Mouse (Mus musculus) liver, embryonic 15.5 days (tissue): ENCODE measurements around the gene Kazald1. TPM values are rescaled to one million over a fixed set of nuclear protein-coding genes. Genes with fewer than 3 reads are reported as not detected.

Experiments used
- ATAC-seq: fragments of 200-750 bp; cut with Nextera tagmentation; 2 replicates; pipeline ENCODE4 v1.8.0; 2017; ENCODE audit warnings: moderate number of reproducible peaks, mild to moderate bottlenecking, moderate library complexity; ENCODE audit not compliant: insufficient read depth
- H3K27ac ChIP-seq: fragments of 300-500 bp; sonication (generic); replicated peaks from 2 replicates; pipeline ENCODE4 v1.5.1; 2015; ENCODE audit warnings: mild to moderate bottlenecking, inconsistent platforms
- H3K27me3 ChIP-seq: fragments of 300-500 bp; sonication (generic); 2 replicates; pipeline ENCODE4 v1.6.1; 2015; ENCODE audit warnings: mild to moderate bottlenecking, inconsistent platforms
- H3K36me3 ChIP-seq: fragments of 300-500 bp; sonication (generic); replicated peaks from 2 replicates; pipeline ENCODE4 v1.6.1; 2015; ENCODE audit warnings: moderate library complexity, mild to moderate bottlenecking, inconsistent platforms
- H3K4me1 ChIP-seq: fragments of 300-500 bp; sonication (generic); replicated peaks from 2 replicates; pipeline ENCODE4 v1.6.1; 2015; ENCODE audit warnings: inconsistent platforms
- H3K4me2 ChIP-seq: fragments of 300-500 bp; sonication (generic); 2 replicates; pipeline ENCODE4 v1.6.1; 2015; ENCODE audit warnings: moderate library complexity, mild to moderate bottlenecking, inconsistent platforms
- H3K4me3 ChIP-seq: fragments of 300-500 bp; sonication (generic); replicated peaks from 2 replicates; pipeline ENCODE4 v1.5.1; 2015; ENCODE audit warnings: mild to moderate bottlenecking, inconsistent platforms
- H3K9ac ChIP-seq: fragments of 300-500 bp; sonication (generic); 2 replicates; pipeline ENCODE4 v1.6.1; 2015; ENCODE audit warnings: moderate library complexity, mild to moderate bottlenecking, inconsistent platforms
- H3K9me3 ChIP-seq: fragments of 300-500 bp; sonication (generic); replicated peaks from 2 replicates; pipeline ENCODE4 v1.6.1; 2016; ENCODE audit warnings: inconsistent platforms
- WGBS: fragments of 180-500 bp; shearing (Covaris S2); methylation state at CpG from one replicate; pipeline ENCODE4 v1.1.7; 2015; ENCODE audit warnings: mixed read lengths; ENCODE audit not compliant: insufficient replicate concordance; 5-methylcytosine and 5-hydroxymethylcytosine counted together
- polyA plus RNA-seq: library from polyadenylated mRNA; unstranded; fragments of >200 nt; fragmentation: Nextera tagmentation; extraction: Ambion mirVana; gene quantifications from 2 replicates; pipeline ENCODE4 v1.2.1, GENCODE M21; 2015

Gene Kazald1
- polyA plus RNA-seq, 1 experiment from 2014 or later, result 0.32 TPM

DNA sequence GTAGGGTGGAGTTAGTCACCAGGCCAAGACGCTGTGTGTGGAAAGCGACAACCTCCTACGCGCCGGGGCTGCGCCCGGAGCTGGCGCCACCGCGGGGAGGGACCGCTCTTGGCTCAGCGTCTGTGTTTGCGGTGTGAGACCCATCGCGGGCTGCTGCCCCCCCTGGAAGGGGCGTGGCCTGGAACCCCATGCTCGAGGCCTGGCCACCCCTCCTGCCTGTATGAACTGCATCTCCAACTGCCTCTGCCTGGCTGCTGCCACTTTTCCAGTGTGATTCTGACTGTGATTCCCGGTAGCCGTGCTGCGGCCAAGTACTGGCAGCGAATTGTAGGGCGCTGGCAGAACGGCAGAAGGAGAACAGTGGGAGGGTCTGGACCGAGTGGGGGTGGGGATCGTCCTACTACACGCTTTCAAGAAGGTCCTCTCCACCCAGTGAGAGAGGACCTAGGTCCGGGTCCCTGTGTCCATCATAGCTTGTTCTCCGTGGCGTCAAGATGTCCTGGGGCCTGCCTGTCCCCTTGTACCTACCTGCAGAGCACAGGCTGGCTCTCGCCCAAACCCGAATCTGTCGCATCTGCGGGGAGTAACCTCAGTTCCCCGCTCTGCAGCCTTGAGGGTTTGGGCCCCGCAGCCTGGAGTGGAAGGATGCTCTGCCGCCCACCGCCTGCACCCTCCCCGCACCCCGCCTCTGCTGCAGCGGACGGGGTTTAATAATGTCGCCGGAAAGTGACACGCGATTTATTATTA, 4.9 kb downstream of the Kazald1 start:
- no peak overlapping the region for H3K9ac ChIP-seq
- H3K4me3 ChIP-seq, result peak overlapping the region; percentile 21
- ATAC-seq, result no peak
- H3K27ac ChIP-seq, result no peak overlapping the region
- peaks cover 53% of the 10 kb centered on the region for H3K4me1 ChIP-seq
- peak overlapping the region; percentile 53 for H3K4me2 ChIP-seq
- H3K27me3 ChIP-seq, result peaks cover 98% of the 10 kb centered on the region
- H3K9me3 ChIP-seq, result no peaks in the 10 kb centered on the region
- H3K36me3 ChIP-seq, result no peaks in the 10 kb centered on the region
- under 1% methylated on average over 45 of the region's 45 CpGs for WGBS

GRCm38 (mm10) chr19:45080711-45081110, 5.7 kb downstream of the Kazald1 start:
- H3K9ac ChIP-seq, result no peak overlapping the region
- H3K4me2 ChIP-seq, result peak overlapping the region; percentile 53
- H3K9me3 ChIP-seq, result no peaks in the 10 kb centered on the region
- H3K36me3 ChIP-seq, result no peaks in the 10 kb centered on the region
- no peak overlapping the region for H3K27ac ChIP-seq
- WGBS, result 3% methylated on average over 17 of the region's 17 CpGs
- peaks cover 46% of the 10 kb centered on the region for H3K4me1 ChIP-seq
- peak overlapping the region; percentile 21 for H3K4me3 ChIP-seq
- peaks cover 100% of the 10 kb centered on the region for H3K27me3 ChIP-seq
- no peak for ATAC-seq

- H3K4me1 ChIP-seq, result peaks cover 40% of the 10 kb centered on the region
- peaks cover 100% of the 10 kb centered on the region for H3K27me3 ChIP-seq
- H3K27ac ChIP-seq, result no peak overlapping the region
- H3K4me2 ChIP-seq, result no peak overlapping the region
- ATAC-seq, result no peak
- H3K9ac ChIP-seq, result no peak overlapping the region
- no peaks in the 10 kb centered on the region for H3K9me3 ChIP-seq
- under 1% methylated on average over 5 of the region's 5 CpGs for WGBS
- no peaks in the 10 kb centered on the region for H3K36me3 ChIP-seq
- H3K4me3 ChIP-seq, result no peak overlapping the region; the same call in 1 of the 2 replicates
Observed at GRCm38 (mm10) chr19:45081279-45081678, 6.2 kb downstream of the Kazald1 start.

DNA sequence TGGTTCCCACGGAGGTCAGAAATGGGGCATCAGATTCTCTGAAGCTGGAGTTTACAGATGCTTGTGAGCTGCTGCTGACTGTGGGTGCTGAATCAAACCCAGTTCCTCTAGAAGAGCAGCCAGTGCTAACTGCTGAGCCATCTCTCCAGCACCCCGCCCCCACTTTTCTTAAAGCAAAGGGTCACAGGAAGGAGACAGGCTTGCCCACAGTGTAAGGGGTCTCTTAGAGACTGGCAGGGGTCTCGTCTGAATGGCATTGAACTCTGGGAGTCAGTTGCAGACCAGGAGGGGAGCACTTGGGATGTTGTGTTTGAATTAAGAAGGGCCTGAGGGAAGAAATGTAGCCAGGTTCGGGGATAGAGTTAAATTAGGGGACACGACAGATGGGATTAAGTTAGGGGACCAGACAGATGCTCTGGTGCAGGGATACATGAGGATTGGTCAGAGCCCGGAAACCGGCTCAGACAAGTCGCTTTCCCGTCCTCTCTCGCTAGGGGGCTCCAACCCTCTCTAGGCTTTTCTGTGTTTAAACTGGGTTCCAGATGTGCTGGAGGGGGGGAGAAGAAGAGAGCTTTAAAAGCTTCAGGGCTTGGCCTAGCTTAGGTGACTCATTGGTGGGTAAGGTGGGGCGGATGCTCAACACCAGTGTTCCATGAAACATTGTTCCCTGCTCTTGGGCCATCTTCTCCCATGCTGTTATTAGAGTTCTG, 7.0 kb downstream of the Kazald1 start:
- ATAC-seq, result no peak
- H3K27me3 ChIP-seq, result peaks cover 100% of the 10 kb centered on the region
- H3K9me3 ChIP-seq, result no peaks in the 10 kb centered on the region
- H3K4me1 ChIP-seq, result peaks cover 33% of the 10 kb centered on the region
- H3K4me3 ChIP-seq, result no peak overlapping the region
- H3K36me3 ChIP-seq, result no peaks in the 10 kb centered on the region
- H3K4me2 ChIP-seq, result no peak overlapping the region
- no peak overlapping the region for H3K9ac ChIP-seq
- 11% methylated on average over 11 of the region's 11 CpGs for WGBS
- no peak overlapping the region for H3K27ac ChIP-seq

- H3K4me3 ChIP-seq, result no peak overlapping the region
- H3K4me2 ChIP-seq, result no peak overlapping the region
- H3K27ac ChIP-seq, result no peak overlapping the region
- no peaks in the 10 kb centered on the region for H3K36me3 ChIP-seq
- no peaks in the 10 kb centered on the region for H3K9me3 ChIP-seq
- H3K9ac ChIP-seq, result no peak overlapping the region
- H3K27me3 ChIP-seq, result peaks cover 16% of the 10 kb centered on the region
- 16% methylated on average over 11 of the region's 11 CpGs for WGBS
- no peaks in the 10 kb centered on the region for H3K4me1 ChIP-seq
- no peak for ATAC-seq
Observed at GRCm38 (mm10) chr19:45097868-45098267, 22.8 kb downstream of the Kazald1 start.

DNA sequence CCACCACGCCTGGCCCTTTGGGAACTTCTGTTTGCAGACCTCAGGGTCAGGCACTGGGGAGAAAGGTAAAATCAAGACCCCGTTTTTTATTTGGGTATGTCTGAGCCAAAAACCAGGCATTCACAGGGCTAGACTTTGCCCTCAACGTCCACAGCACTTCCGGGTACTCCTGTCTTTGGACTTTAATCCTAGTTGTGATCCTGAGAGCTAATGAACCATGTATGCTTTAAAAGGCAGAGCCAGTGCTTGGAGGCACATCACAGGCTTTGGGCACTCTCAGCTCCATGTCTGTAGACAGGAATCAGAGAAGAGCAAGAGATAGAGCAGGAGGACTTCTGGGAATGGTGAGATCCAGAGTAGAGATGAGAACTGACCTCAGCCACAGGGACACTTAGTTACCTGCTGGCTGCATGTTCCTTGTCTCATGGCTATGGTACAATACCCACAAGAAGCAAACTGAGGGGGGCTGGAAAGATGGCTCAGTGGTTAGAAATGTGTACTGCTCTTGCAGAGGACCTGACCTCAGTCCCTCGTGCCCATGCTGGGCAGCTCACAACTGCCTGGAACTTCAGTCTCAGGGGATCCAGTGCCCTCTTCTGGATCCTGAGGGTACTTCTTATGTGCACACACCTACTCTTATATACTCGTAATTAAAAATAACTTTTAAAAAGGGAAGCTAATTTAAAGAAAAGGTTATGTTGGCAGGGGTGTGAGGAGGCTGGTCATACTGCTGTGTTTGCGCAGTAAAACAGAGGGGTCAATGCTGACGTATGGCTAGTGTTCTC, 25.6 kb downstream of the Kazald1 start:
- peaks cover 44% of the 10 kb centered on the region for H3K27me3 ChIP-seq
- no peaks in the 10 kb centered on the region for H3K4me1 ChIP-seq
- H3K9ac ChIP-seq, result no peak overlapping the region
- no peak for ATAC-seq
- H3K36me3 ChIP-seq, result no peaks in the 10 kb centered on the region
- H3K4me2 ChIP-seq, result no peak overlapping the region
- no peak overlapping the region for H3K4me3 ChIP-seq
- H3K9me3 ChIP-seq, result no peaks in the 10 kb centered on the region
- no peak overlapping the region for H3K27ac ChIP-seq
- 53% methylated on average over 8 of the region's 8 CpGs for WGBS

DNA sequence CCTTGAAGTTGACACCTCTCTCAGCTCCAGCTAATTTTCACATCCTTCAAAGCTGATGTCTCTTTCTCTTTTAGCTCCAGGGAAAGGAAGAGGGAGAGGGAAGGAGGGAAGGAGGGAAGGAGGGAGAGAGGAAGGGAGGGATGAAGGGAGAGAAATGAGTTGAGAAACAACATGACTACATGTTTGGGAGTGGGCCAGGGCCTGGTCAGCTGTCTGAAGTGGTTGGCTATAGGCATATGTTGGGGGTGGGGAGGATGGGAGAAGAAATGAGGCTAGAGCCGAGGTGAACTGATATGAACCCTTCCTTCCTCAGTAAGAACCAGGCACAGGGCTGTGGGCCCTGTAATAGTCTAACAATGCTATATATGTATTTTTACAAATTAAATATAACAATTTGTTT, 30.6 kb downstream of the Kazald1 start:
- Histone ChIP-seq H3K4me1 (no peaks in the 10 kb centered on the region), H3K27ac (no peak overlapping the region), H3K27me3 (peaks cover 56% of the 10 kb centered on the region), H3K9me3 (no peaks in the 10 kb centered on the region), H3K4me2 (no peak overlapping the region), H3K9ac (no peak overlapping the region), H3K4me3 (no peak overlapping the region), H3K36me3 (no peaks in the 10 kb centered on the region)
- no peak for ATAC-seq
- WGBS, result 31% methylated on average over 1 of the region's 1 CpGs

GRCm38 (mm10) chr19:45106689-45107088, 31.6 kb downstream of the Kazald1 start:
- Histone ChIP-seq H3K4me3 (no peak overlapping the region), H3K4me2 (no peak overlapping the region), H3K27me3 (peaks cover 52% of the 10 kb centered on the region), H3K4me1 (no peaks in the 10 kb centered on the region), H3K9ac (no peak overlapping the region), H3K36me3 (no peaks in the 10 kb centered on the region), H3K27ac (no peak overlapping the region), H3K9me3 (no peaks in the 10 kb centered on the region)
- ATAC-seq, result no peak
- WGBS, result 32% methylated on average over 6 of the region's 6 CpGs

GRCm38 (mm10) chr19:45110681-45111080, 35.6 kb downstream of the Kazald1 start:
- Histone ChIP-seq H3K9me3 (no peaks in the 10 kb centered on the region), H3K9ac (no peak overlapping the region), H3K36me3 (no peaks in the 10 kb centered on the region), H3K4me2 (no peak overlapping the region), H3K4me3 (no peak overlapping the region), H3K27me3 (peaks cover 22% of the 10 kb centered on the region), H3K27ac (no peak overlapping the region), H3K4me1 (peaks cover 6% of the 10 kb centered on the region)
- no peak for ATAC-seq
- 24% methylated on average over 8 of the region's 8 CpGs for whole genome bisulfite sequencing

- ATAC-seq, result no peak
- Histone ChIP-seq H3K36me3 (no peaks in the 10 kb centered on the region), H3K27me3 (peaks cover 10% of the 10 kb centered on the region; the same call in 1 of the 2 replicates), H3K4me2 (no peak overlapping the region), H3K4me1 (peaks cover 6% of the 10 kb centered on the region), H3K4me3 (no peak overlapping the region), H3K9ac (no peak overlapping the region), H3K27ac (no peak overlapping the region), H3K9me3 (no peaks in the 10 kb centered on the region)
- 69% methylated on average over 6 of the region's 6 CpGs for WGBS
Observed at GRCm38 (mm10) chr19:45112444-45112843, 37.4 kb downstream of the Kazald1 start.
